Mouse (Mus musculus) embryonic fibroblast, embryonic 13.5 days (primary cell): Measurements from ENCODE around the gene Becn1.

Experiments
- CTCF ChIP-seq: IDR thresholded peaks from 2 replicates; pipeline ENCODE4 v1.5.1; 2011; ENCODE audit warnings: mild to moderate bottlenecking, control low read depth, low read length, moderate library complexity, borderline replicate concordance; ENCODE audit not compliant: insufficient read depth
- POLR2A ChIP-seq: IDR thresholded peaks from 2 replicates; pipeline ENCODE4 v1.6.1; 2011; ENCODE audit warnings: low read depth, mild to moderate bottlenecking, control low read depth, low read length, moderate library complexity

DNA sequence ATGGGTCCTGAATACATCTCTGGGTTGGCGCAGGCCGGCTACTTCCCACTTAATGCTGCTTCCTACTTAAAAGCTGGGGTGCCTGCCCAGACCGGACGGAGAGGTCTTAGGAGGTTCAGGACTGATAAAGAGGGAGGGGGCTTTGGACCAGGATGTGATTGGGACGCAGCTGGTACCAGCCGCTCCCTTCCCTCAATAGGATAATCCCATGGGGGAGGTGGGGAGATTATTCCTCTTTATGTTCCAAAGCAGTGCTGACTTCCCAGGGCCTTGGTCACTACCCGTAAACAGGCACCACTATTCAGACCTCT, 55.4 kb downstream of the Becn1 start:
- TF ChIP-seq POLR2A (no peak), CTCF (no peak)
